Mouse (Mus musculus): ENCODE measurements at regions not wholly inside any gene's neighbourhood (a gene's known extent, or its start where the extent isn't known, plus 50 kb on each side); places are given as distances from the start of the nearest gene placed in this dataset.

DNA sequence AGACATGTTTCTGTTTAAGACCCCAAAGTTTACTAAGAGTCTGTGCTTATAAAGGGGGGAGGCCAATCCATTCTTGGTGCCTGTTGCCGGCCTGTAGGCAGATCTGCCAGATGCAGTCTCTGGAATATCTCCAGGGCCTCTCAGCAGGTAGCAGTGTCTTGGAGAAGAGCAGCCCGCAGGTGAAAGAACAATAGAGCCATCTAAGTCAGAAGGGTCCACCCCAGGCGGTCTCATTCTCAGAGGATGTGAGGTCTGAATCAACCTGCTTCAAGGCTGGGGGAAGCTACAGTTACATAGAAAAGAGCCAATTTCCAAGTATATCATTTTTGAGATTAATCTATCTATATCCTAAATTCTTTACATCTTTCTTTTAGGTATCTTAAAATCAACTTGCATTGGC is 366.0 kb upstream of the Dab2 start:
- H3K79me2 ChIP-seq (replicated peaks; ENCODE audit: control insufficient read depth, extremely low read depth, insufficient read depth, poor library complexity, severe bottlenecking) = no peaks in the 10 kb centered on the region
- dilution Hi-C loops (cut with MboI; ENCODE audit: extremely low pct_ligation_motif_present, extremely low pct_unique_long_range_greater_than_20kb, low sequenced_read_pairs) (no loop called here), in situ Hi-C loops (cut with MboI; ENCODE audit: low pct_ligation_motif_present, low pct_unique_long_range_greater_than_20kb, low sequenced_read_pairs) (no loop called here)
- H3K36me3 ChIP-seq (replicated peaks in 1 of 2; ENCODE audit: control insufficient read depth in 1 of 2, insufficient read depth in 1 of 2, low read length in 1 of 2) = no peaks in the 10 kb centered on the region
- H3K9ac ChIP-seq (ENCODE audit: insufficient read depth, low read depth) = no peak overlapping the region
- H3K9me3 ChIP-seq (replicated peaks; ENCODE audit: low read length) = no peaks in the 10 kb centered on the region
- DNase-seq (ENCODE audit: extremely low read depth) = no peak
- no peak for TF ChIP-seq USF2 (conservative IDR thresholded peaks at IDR 0.05; ENCODE audit: low read depth, low read length)
- TF ChIP-seq MYC (IDR thresholded peaks at IDR 0.05; ENCODE audit: low read depth, low read length) = no peak
- TF ChIP-seq NRF1 (IDR thresholded peaks at IDR 0.05; ENCODE audit: low read depth, low read length) = no peak
- no peak for TF ChIP-seq CHD2 (IDR thresholded peaks at IDR 0.05; ENCODE audit: low read length)
- no peak for TF ChIP-seq USF1 (IDR thresholded peaks at IDR 0.05; ENCODE audit: low read depth, low read length)
- no peak for TF ChIP-seq CHD1 (IDR thresholded peaks at IDR 0.05; ENCODE audit: low read depth, low read length)
- TF ChIP-seq IRF4 (IDR thresholded peaks at IDR 0.05; ENCODE audit: low read depth, low read length) = no peak
- no peak for TF ChIP-seq MXI1 (IDR thresholded peaks at IDR 0.05; ENCODE audit: low read depth, low read length)
- TF ChIP-seq RCOR1 (conservative IDR thresholded peaks at IDR 0.05; ENCODE audit: low read depth, low read length) = no peak
- TF ChIP-seq MAZ (IDR thresholded peaks at IDR 0.05; ENCODE audit: low read depth, low read length) = no peak
- TF ChIP-seq JUND (conservative IDR thresholded peaks at IDR 0.05; ENCODE audit: low read depth, low read length) = no peak
- TF ChIP-seq MAX (IDR thresholded peaks at IDR 0.05; ENCODE audit: low read length) = no peak
- no peak for TF ChIP-seq GABPA (IDR thresholded peaks at IDR 0.05; ENCODE audit: insufficient replicate concordance, low read depth, low read length)
- no peak for TF ChIP-seq RAD21 (IDR thresholded peaks at IDR 0.05; ENCODE audit: low read depth, low read length)
- no peak for TF ChIP-seq SIN3A (IDR thresholded peaks at IDR 0.05; ENCODE audit: low read length)
- TF ChIP-seq ZNF384 (IDR thresholded peaks at IDR 0.05; ENCODE audit: low read depth, low read length) = no peak
- no peak for TF ChIP-seq POLR2A (IDR thresholded peaks at IDR 0.05; ENCODE audit: low read depth, low read length)
- no peak for TF ChIP-seq EP300 (IDR thresholded peaks at IDR 0.05; ENCODE audit: low read length)
- H3K27me3 ChIP-seq (replicated peaks) = no peaks in the 10 kb centered on the region
- no peak overlapping the region for H3K27ac ChIP-seq (ENCODE audit: insufficient read depth, low read depth)
- H3K4me1 ChIP-seq (ENCODE audit: control insufficient read depth in 1 of 2, insufficient read depth in 2 of 2) = no peaks in the 10 kb centered on the region
- H3K4me2 ChIP-seq (ENCODE audit: insufficient read depth, low read depth, poor library complexity, severe bottlenecking) = no peak overlapping the region
- no peak overlapping the region for H3K4me3 ChIP-seq (replicated peaks in 1 of 3; ENCODE audit: low read depth in 2 of 3, low read length in 2 of 3, poor library complexity in 1 of 3)

DNA sequence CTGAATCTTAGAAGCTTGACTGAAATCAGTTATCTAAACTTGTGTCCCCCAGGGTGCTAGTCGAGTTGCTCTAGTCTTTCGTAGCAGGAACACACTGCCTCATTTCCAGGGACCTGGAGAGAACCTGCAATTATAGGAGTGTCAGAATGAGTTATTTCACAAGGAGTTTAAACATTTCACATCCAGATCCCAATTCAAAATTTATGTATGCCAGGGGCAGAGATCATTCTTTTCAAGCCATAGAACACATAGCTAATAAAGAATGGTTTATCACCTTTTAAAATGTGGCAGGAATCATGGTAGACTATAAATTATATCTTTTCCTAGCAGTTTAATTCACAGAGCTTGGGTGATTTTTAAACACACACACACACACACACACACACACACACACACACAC is 358.6 kb upstream of the Dab2 start:
- TF ChIP-seq ZKSCAN1 (IDR thresholded peaks at IDR 0.05; ENCODE audit: borderline replicate concordance, low read depth, low read length) (no peak), ETS1 (conservative IDR thresholded peaks at IDR 0.05; ENCODE audit: low read depth, low read length) (no peak), NRF1 (IDR thresholded peaks at IDR 0.05; ENCODE audit: low read depth, low read length) (no peak), JUN (IDR thresholded peaks at IDR 0.05; ENCODE audit: insufficient read depth, low read depth, low read length) (no peak), GABPA (IDR thresholded peaks at IDR 0.05; ENCODE audit: insufficient replicate concordance, low read depth, low read length) (no peak), ZNF384 (IDR thresholded peaks at IDR 0.05; ENCODE audit: low read depth, low read length) (no peak), SMC3 (IDR thresholded peaks at IDR 0.05; ENCODE audit: low read depth, low read length) (no peak), USF2 (conservative IDR thresholded peaks at IDR 0.05; ENCODE audit: low read depth, low read length) (no peak)
- H3K9me3 ChIP-seq (replicated peaks; ENCODE audit: low read length) = no peaks in the 10 kb centered on the region
- DNase-seq (ENCODE audit: extremely low read depth) = no peak
- H3K36me3 ChIP-seq (replicated peaks in 1 of 2; ENCODE audit: control insufficient read depth in 1 of 2, insufficient read depth in 1 of 2, low read length in 1 of 2) = no peaks in the 10 kb centered on the region
- in situ Hi-C loops (cut with MboI; ENCODE audit: low pct_ligation_motif_present, low pct_unique_long_range_greater_than_20kb, low sequenced_read_pairs) (no loop called here), dilution Hi-C loops (cut with MboI; ENCODE audit: extremely low pct_ligation_motif_present, extremely low pct_unique_long_range_greater_than_20kb, low sequenced_read_pairs) (no loop called here)
- H3K4me1 ChIP-seq (ENCODE audit: control insufficient read depth in 1 of 2, insufficient read depth in 2 of 2) = no peaks in the 10 kb centered on the region
- no peaks in the 10 kb centered on the region for H3K79me2 ChIP-seq (replicated peaks; ENCODE audit: control insufficient read depth, extremely low read depth, insufficient read depth, poor library complexity, severe bottlenecking)
- H3K4me2 ChIP-seq (ENCODE audit: insufficient read depth, low read depth, poor library complexity, severe bottlenecking) = no peak overlapping the region
- no peak overlapping the region for H3K9ac ChIP-seq (ENCODE audit: insufficient read depth, low read depth)
- H3K27me3 ChIP-seq (replicated peaks) = no peaks in the 10 kb centered on the region
- H3K27ac ChIP-seq (ENCODE audit: insufficient read depth, low read depth) = no peak overlapping the region
- no peak overlapping the region for H3K4me3 ChIP-seq (replicated peaks in 1 of 3; ENCODE audit: low read depth in 2 of 3, low read length in 2 of 3, poor library complexity in 1 of 3)
